Mouse (Mus musculus) pancreas, adult 10 weeks (tissue): ENCODE measurements around the gene Mrpl12. TPM values are rescaled to one million over a fixed set of nuclear protein-coding genes. Genes with fewer than 3 reads are reported as not detected.

Experiments used
- polyA plus RNA-seq: library from polyadenylated mRNA; stranded (reverse); fragments of 350-450 nt; fragmentation: Illumina TruSeq; extraction: RNeasy Lipid Tissue Mini Kit (QIAGEN cat#74804); gene quantifications from one replicate; pipeline ENCODE4 v1.2.3, GENCODE M21; 2015; ENCODE audit warnings: low read depth, low replicate concordance; ENCODE audit not compliant: insufficient read depth

Mrpl12 gene
- polyA plus RNA-seq, result 19.4 TPM

DNA sequence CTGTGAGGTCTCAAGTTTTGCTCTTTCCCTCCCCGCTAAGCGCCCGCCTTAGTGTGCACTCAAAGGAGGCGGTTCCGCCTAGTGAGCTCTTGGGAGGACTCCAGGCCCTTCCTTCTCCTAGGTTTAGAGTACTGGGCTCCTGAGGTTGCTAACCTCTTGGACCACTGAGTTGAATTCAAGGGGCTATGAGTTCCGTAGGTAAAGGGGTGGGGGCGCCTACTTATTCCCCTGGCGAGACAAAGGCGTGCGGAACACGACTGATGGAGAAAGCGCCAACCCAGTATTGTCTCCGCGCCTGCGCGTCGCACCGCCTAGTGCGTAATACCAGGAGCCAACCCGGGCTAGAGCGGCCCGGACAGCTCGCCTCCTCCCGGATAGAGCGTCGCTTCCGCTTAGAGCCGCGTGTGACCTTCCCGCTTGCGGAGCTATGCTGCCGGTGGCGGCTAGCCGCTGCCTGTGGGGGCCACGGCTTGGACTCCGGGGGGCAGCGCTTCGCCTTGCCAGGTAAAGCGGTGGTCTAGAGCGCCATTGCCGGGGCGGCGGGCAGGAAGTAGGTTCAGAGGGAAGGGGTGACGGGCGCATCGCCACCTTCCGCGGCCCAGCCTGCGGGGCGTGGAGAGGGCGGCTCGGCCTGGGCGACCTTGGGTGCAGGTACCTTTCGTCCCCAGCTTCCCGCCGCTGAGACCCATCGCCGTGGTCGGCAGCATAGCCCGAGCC lies at the start of gene Mrpl12:
TSS of gene Mrpl12 (plus strand) at position 349 of the 717 bp plus-strand sequence.

DNA sequence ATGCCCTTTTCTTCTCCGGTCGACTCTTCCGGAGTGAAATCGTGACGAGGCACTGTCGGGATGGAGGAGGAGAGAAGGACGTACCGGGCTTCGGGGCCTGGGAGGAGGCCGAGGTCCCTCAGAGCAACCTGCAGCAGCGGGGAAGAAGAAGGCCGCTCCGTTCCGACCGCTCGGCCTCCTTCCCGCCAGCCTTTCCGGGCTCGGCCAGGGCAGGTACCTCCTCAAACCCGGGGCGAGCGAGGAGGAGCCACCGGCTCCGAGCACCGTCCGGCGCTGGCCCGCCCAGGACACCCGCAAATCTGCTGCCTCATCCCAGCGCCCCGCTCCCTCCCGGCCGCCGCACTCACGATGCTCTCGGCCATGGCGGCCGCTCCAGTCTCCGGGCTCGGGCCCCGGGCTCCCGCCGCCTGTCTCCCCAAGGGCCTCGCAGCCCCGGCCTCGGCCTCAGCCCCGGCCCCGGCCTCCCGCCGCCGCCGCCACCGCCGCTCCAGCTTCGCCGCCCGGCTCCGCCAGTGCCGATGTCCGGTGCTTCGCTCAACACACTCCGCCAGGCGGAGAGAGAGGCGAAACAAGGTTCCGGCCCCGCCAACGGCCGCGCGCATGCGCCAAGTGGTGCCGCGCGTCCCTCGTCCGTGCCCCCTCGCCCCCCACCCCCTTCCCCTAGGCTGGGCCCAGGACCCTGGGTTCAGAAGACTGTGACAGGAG lies 47.1 kb upstream of the Mrpl12 start, which contains the start of gene Nploc4:
TSS of gene Nploc4 (minus strand) at position 557 of the 705 bp plus-strand sequence.

DNA sequence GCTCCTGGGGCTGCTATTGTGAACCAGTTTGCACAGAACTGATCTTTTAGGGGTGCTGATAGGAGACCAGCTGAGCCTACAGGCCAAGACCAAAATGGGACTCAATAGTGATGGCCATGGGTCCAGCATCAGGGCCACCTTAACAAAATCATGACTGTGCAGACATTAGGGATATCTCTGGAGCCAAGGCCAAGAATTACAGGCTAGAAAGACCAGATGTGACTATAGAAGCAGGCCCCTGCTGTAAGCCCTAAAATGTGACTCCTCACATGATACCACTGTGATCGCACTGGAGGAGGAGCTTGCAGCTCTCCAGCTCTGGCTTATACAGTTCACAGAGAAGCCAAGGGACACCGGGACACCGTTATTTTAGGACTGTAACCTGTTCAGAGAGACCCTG lies 42.1 kb upstream of the Mrpl12 start, which contains the start of gene Tspan10:
TSS of gene Tspan10 (plus strand) at position 301 of the 400 bp plus-strand sequence.

DNA sequence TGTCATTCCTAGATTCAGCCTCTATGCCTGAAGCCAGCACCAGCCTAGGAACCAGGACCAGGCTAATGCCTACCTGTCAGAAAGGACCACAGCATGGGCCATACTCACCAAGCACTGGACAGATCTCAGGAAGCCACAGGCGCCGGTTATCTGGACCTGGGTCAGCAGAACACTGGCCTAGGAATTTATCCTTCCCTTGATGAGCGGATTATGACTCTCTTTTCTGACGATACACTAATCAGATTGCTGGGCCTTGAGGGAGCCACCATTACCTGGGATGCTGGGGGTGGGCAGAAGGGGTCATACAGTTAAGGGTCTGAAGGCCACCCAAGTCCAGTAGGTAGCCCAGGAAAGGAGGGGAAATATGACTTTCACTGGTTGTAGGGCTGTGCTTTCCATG lies 31.1 kb upstream of the Mrpl12 start, which contains the start of gene Pde6g:
TSS of gene Pde6g (minus strand) at position 195 of the 400 bp plus-strand sequence.

DNA sequence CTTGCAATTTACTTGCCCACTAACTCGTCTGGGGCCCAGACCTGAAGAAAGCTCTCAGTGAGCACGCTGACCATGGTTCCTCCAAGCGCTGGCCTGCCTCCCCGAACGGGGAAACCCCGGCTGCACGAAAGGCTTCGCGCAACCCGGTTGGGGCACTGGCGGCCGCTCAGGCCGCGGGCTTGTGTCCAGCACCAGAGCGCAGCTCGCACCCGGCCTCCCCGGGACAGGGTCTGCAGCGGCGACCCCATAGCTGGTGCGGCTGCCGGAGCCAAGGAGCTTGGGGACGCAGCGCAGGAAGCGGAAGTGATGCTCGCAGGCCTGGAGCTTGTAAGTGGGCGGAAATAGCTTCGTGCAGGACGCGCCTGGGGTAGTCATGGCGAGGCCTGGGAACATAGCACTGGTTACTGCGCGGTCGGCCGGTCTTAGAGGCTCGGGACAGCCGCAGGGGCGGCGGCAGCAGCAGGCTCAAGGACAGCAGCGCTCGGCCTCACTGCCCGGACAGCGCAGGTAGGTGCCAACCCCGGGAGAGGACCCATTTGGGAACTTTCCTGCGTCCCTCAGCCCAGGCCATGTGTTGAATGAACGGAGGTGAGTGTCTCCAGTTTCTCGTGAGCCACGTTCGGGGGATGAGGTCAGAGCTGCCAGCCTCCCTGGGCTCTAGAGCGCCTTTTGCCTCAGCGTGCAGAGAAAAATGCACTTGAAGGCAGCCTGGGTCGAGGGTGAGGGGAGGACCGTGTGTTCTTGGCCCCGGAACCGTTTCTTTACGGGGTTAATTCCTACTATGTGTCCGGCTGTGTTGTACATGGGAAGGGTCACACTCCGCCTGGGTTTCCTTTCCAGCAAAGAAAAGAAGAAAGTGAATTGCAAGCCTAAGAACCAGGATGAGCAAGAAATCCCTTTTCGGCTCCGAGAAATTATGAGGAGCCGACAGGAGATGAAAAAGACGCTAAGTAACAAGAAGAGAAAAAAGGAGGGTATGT lies 26.4 kb upstream of the Mrpl12 start, which contains the start of the genes Oxld1 and Ccdc137:
TSS of gene Oxld1 (minus strand) at position 297 of the 980 bp plus-strand sequence.
TSS of gene Ccdc137 (plus strand) at position 344 of the 980 bp plus-strand sequence.

DNA sequence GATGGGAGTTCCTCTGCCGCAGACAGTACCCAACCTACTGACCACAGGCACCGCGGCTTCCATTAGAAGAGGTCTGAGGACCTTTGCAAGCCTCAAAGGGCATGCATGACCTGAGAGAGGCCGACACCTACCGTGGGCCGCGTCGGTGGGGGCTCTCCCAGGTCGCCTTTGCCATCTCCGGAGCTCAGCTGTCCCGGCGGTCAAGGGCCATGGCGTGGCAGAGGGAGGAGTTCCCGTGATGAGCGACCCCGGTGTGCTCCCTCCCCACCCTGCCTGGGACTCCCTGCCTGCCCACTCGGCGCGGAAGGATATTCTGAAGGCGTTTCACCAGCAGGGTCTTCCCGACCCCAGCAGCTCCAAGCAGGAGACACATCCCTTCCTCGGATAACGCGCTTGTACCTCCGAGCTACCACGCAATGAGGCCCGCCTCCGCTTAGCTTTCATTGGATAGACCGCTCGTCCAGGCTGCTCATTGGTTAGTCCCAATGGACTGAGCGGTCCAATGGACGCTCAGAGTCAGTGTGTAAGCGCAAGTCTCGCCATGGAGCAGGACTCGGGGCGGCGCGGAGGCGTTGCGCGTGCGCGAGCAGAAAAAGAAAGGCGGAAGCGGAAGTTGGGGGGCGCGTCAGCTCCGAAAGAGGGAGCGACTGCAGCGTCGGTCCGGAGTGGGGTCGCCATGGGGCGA lies 17.2 kb upstream of the Mrpl12 start, which contains the start of gene Arl16:
TSS of gene Arl16 (minus strand) at position 557 of the 685 bp plus-strand sequence.

DNA sequence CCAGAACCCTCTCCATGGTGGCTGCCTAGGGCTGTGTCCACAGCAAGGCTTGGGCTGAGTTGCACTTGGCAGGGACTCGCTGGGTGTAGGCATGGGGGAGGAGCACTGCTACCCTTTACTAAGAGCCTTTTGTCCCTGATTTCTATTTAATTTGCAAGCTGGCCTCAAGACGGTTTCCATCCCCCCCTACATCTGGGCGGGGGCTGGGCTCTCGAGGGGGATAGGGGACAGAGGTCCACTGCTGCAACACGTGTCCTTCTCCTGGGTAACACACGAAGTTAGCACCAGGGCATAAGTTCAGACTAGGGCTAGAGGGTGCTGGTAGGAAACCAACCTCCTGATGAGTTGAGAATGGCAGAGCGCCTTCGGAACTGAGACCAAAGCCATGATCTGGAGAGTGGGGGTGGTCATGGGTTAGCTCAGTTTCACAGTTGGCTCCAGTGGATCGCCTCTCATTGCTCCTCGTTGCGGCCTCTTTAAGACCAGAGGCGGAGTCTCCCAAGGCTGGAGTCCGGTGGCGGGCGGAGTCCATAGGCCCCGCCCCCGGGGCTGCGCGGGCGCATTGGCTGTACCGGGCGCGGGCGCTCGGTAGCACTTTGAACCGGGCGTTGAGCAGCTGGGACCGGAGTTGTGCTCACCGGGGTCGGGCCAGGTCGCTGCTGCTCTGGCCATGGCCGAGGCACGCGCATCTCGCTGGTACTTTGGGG lies 7.1 kb downstream of the Mrpl12 start, which contains the start of gene Slc25a10:
TSS of gene Slc25a10 (plus strand) at position 524 of the 707 bp plus-strand sequence.

DNA sequence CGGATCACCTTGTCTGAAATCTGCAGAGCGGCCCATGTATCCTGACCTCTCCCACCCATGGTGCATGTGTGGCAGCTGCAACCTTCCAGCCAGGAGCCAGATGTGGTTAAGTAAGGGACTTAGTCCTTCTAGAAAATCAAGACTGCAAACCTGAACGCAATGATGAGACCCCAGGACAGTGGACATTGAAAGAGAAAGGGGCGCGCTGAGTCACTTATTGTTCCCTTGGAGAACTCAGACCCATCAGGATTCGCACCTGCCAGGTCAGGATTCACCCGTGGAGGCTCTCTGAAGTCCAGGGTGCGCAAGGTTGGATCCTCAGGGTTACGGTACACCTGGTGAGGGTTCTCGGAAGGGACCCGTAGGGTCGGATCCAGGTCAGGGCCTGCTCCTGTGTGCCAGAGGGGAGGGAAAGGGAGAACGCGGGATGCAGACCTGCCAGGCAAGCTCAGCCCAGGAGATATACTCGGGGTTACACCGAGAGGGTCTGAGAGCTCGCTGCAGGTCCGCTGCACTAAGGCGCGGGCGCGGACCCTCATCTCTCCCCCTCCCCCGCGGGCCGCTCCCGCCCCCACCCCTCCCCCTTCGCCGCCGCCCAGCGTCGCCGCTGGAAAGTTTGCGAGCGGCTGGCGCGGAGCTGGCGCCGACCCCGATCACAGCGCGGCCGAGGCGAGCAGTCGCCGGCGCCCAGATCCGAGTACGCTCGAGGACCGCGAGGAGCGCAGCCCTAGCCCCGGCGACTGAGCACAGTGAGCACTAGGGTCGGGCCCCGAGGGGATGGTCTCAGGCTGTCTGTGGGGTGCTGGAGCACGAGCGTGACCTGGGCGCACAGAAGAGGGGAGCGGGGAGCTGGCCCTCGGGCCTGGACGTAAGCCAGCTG lies 45.9 kb downstream of the Mrpl12 start, which contains the start of gene Gcgr:
TSS of gene Gcgr (plus strand) at position 615 of the 880 bp plus-strand sequence.

Other genes with a start within 250 kb of the Mrpl12 start
- 280 TPM for gene Actg1, start 136.1 kb upstream of the Mrpl12 start, polyA plus RNA-seq
- gene Fscn2, start 123.1 kb upstream of the Mrpl12 start, polyA plus RNA-seq, result not detected
- 5.7 TPM for gene Faap100, start 105.8 kb upstream of the Mrpl12 start, polyA plus RNA-seq
- 10.3 TPM for gene Nploc4, start 46.9 kb upstream of the Mrpl12 start, polyA plus RNA-seq
- gene Tspan10, start 42.0 kb upstream of the Mrpl12 start, polyA plus RNA-seq, result not detected
- gene Pde6g, start 31.1 kb upstream of the Mrpl12 start, polyA plus RNA-seq, result 1.3 TPM
- gene Oxld1, start 26.5 kb upstream of the Mrpl12 start, polyA plus RNA-seq, result 2.7 TPM
- 10.5 TPM for gene Ccdc137, start 26.5 kb upstream of the Mrpl12 start, polyA plus RNA-seq
- gene Arl16, start 17.0 kb upstream of the Mrpl12 start, polyA plus RNA-seq, result 5.2 TPM
- 11.5 TPM for gene Slc25a10, start 7.2 kb downstream of the Mrpl12 start, polyA plus RNA-seq
- 2.1 TPM for gene Gcgr, start 46.1 kb downstream of the Mrpl12 start, polyA plus RNA-seq
- gene Mcrip1, start 65.1 kb downstream of the Mrpl12 start, polyA plus RNA-seq, result 27.1 TPM
- gene Ppp1r27, start 66.5 kb downstream of the Mrpl12 start, polyA plus RNA-seq, result not detected
- gene P4hb, start 88.6 kb downstream of the Mrpl12 start, polyA plus RNA-seq, result 636 TPM
- 79.0 TPM for gene Arhgdia, start 97.0 kb downstream of the Mrpl12 start, polyA plus RNA-seq
- gene Alyref, start 113.8 kb downstream of the Mrpl12 start, polyA plus RNA-seq, result 13.4 TPM
- 11.9 TPM for gene Anapc11, start 113.8 kb downstream of the Mrpl12 start, polyA plus RNA-seq
- not detected for gene Npb, start 123.9 kb downstream of the Mrpl12 start, polyA plus RNA-seq
- 38.6 TPM for gene Pcyt2, start 133.3 kb downstream of the Mrpl12 start, polyA plus RNA-seq
- gene Sirt7, start 140.6 kb downstream of the Mrpl12 start, polyA plus RNA-seq, result 19.3 TPM
- gene Mafg, start 149.0 kb downstream of the Mrpl12 start, polyA plus RNA-seq, result 11.0 TPM
- gene Pycr1, start 159.2 kb downstream of the Mrpl12 start, polyA plus RNA-seq, result 24.5 TPM
- gene Myadml2, start 163.5 kb downstream of the Mrpl12 start, polyA plus RNA-seq, result 1.4 TPM
- gene Notum, start 176.6 kb downstream of the Mrpl12 start, polyA plus RNA-seq, result 0.81 TPM
- gene Aspscr1, start 188.4 kb downstream of the Mrpl12 start, polyA plus RNA-seq, result 29.7 TPM
- gene Cenpx, start 229.1 kb downstream of the Mrpl12 start, polyA plus RNA-seq, result 30.4 TPM
- gene Lrrc45, start 229.3 kb downstream of the Mrpl12 start, polyA plus RNA-seq, result 37.8 TPM
- gene Rac3, start 236.9 kb downstream of the Mrpl12 start, polyA plus RNA-seq, result 6.0 TPM
- gene Dcxr, start 242.7 kb downstream of the Mrpl12 start, polyA plus RNA-seq, result 12.0 TPM
- gene Cbr2, start 247.5 kb downstream of the Mrpl12 start, polyA plus RNA-seq, result 26.0 TPM